Mouse (Mus musculus) ES-Bruce4 (cell line): ENCODE results near the gene Trappc2l.

Source experiments
- CTCF ChIP-seq: IDR thresholded peaks from one replicate; pipeline ENCODE4 v1.8.1; 2011; ENCODE audit warnings: low read depth, low read length
- POLR2A ChIP-seq: IDR thresholded peaks from one replicate; pipeline ENCODE4 v1.8.1; 2011; ENCODE audit warnings: low read length; ENCODE audit not compliant: insufficient read depth

DNA sequence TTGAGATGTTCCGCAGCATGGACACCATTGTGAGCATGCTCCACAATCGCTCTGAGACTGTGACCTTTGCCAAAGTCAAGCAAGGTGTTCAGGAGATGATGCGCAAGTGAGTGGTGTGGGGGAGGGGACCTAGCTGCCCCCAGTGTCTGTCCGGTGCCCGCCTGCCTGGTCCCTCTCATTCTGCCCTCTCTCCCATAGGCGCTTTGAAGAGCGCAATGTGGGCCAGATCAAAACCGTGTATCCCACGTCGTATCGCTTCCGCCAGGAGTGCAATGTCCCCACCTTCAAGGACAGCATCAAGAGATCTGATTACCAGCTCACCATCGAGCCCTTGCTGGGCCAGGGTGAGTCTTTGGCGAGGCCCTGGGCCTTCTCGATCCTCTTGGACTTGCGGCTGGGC lies 41.4 kb upstream of the Trappc2l start:
- TF ChIP-seq CTCF (no peak), POLR2A (no peak)
